Mouse (Mus musculus) bone marrow, adult 2 months (tissue): ENCODE measurements at regions not wholly inside any gene's neighbourhood (a gene's known extent, or its start where the extent isn't known, plus 50 kb on each side); places are given as distances from the start of the nearest gene placed in this dataset.

Experiments used
- H3K27ac ChIP-seq: fragments of 200-500 bp; 2 replicates; pipeline ENCODE4 v1.5.1; 2012; ENCODE audit warnings: low read depth, mild to moderate bottlenecking, control low read depth, inconsistent platforms, low read length; ENCODE audit not compliant: control insufficient read depth, poor library complexity, insufficient read depth
- H3K4me1 ChIP-seq: fragments of 200-500 bp; 2 replicates; pipeline ENCODE4 v1.6.1; 2011; ENCODE audit warnings: low read length; ENCODE audit not compliant: control insufficient read depth, insufficient read depth
- H3K4me3 ChIP-seq: fragments of 200-500 bp; replicated peaks from 2 replicates; pipeline ENCODE3; 2011; ENCODE audit warnings: mild to moderate bottlenecking, low read depth, low read length, control low read depth; ENCODE audit not compliant: control insufficient read depth
- CTCF ChIP-seq: fragments of 200-500 bp; IDR thresholded peaks from 2 replicates; pipeline ENCODE4 v1.5.1; 2011; ENCODE audit warnings: low read length, control low read depth; ENCODE audit not compliant: control insufficient read depth, insufficient read depth
- POLR2A ChIP-seq: fragments of 200-500 bp; IDR thresholded peaks from 2 replicates; pipeline ENCODE4 v1.6.1; 2011; ENCODE audit warnings: low read depth, mild to moderate bottlenecking, control low read depth, low read length, borderline replicate concordance; ENCODE audit not compliant: control insufficient read depth
- WGBS: fragments of 180-500 bp; shearing (Covaris S2); methylation state at CpG from one replicate; pipeline ENCODE4 v1.1.7; 2018; 5-methylcytosine and 5-hydroxymethylcytosine counted together

DNA sequence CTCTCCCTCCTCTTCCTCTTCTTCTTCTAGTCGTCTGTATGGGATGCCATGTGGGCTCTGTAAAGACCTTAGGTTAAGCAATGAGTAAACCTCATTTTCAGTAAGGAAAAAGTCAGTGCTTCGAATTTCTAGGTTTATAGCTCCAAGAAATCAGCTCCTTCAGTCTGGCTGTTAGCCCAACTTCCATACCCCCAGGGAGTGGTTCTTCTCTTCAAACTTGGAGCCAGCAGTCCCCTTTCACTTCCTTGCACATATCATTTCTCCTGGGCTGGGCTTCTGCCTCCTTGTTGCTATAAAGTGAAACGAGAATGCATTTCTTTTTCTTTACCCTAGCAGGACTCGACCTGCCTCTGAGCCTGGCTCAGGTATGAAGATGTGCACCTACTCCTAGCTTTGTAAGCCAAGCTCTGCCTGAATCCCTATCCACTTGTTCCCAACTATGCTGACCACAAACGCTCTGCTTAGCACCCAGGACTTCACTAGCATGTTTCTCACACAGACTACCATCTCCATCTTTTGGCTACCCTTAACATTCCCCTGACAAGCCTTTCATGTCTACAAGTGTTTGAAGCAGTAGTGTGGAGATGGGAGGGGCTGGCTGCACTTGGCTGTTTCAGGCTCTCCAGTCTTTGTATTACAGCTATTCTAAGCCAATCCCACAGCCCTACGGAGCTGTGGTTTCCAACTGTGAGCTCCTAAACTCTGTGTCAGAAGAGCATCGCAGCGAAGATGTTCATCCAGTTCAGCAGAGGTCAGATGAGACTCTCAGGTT, 243.8 kb upstream of the Tprg start:
- Histone ChIP-seq H3K27ac (no peak overlapping the region), H3K4me3 (no peak overlapping the region), H3K4me1 (peaks cover 1% of the 10 kb centered on the region; the same call in 1 of the 2 replicates)
- TF ChIP-seq POLR2A (no peak), CTCF (no peak)
- WGBS = 43% methylated on average over 8 of the region's 8 CpGs

DNA sequence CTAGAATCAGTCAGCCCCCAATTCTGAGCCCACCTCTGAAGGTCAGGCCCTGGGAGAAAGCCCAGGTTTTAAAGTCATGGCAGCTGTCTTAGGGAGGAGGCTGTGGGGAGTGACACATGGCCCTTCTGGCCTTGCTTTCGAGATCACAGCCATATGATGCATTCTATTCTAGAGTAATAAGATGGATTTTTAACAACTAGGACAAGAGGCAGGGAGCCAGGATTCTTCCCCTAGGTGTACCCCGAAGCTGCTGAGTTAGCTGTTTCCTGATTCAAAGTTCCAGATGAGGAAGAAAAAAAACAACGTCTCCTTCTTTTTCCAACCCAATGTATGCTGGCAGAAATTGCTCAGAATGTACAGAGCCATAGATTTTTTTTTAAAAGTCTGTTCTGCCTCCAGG, 242.0 kb upstream of the Tprg start:
- no peak overlapping the region for H3K4me3 ChIP-seq
- 73% methylated on average over 3 of the region's 3 CpGs for WGBS
- H3K4me1 ChIP-seq = no peaks in the 10 kb centered on the region
- no peak overlapping the region for H3K27ac ChIP-seq
- TF ChIP-seq CTCF (no peak), POLR2A (no peak)

DNA sequence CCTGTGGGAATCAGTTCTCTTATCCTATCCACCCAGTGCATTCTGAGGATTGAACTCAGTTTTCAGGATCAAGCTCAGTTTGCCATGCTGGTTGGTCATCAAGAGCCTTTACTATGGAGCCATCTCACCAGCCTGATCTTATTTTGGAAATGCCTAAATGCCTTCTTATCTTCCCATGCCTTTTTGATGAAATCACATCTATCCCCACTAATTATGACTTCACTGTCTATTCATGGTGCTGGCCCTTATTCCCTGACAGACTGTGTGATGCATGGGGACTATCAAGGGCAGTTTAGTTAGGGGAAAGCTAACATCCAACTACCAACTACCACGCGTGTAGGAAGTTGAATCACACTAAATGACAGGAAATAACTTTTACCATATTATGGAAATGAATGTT, 238.9 kb upstream of the Tprg start:
- WGBS = 82% methylated on average over 2 of the region's 2 CpGs
- H3K4me3 ChIP-seq = no peak overlapping the region
- no peak overlapping the region for H3K27ac ChIP-seq
- TF ChIP-seq CTCF (no peak), POLR2A (no peak)
- peaks cover 3% of the 10 kb centered on the region; the same call in 1 of the 2 replicates for H3K4me1 ChIP-seq

DNA sequence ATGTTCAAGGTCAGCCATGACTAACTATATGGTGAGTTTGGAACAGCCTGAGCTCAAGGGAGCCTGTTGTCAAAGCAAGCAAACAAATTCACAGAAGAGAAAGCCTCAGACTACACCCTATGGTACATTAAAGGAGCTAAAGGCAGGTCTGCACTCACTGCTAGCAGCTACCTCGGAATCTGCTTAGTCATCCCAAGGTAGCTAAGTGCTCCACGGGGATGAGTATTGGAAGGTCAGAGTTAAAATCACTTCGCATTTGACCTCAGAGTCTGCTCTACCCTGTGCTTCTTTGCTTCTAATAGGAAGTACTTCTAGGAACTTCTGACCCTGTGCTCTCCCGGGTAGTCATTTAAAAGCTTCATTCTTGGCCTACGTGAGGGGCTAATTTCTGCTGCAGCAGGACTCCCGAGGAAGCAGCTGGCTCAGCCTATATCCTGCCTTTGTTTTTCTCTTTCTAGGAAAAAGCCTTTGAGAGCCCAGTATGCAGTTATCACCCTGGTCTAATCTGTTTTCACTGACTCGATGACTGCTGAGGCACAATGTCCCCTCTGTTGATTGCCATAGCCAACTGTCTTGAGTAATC, 236.6 kb upstream of the Tprg start:
- no peak overlapping the region for H3K4me3 ChIP-seq
- H3K4me1 ChIP-seq = peaks cover 6% of the 10 kb centered on the region; the same call in 1 of the 2 replicates
- no peak for TF ChIP-seq CTCF
- no peak for TF ChIP-seq POLR2A
- 22% methylated on average over 7 of the region's 7 CpGs for WGBS
- H3K27ac ChIP-seq = no peak overlapping the region

DNA sequence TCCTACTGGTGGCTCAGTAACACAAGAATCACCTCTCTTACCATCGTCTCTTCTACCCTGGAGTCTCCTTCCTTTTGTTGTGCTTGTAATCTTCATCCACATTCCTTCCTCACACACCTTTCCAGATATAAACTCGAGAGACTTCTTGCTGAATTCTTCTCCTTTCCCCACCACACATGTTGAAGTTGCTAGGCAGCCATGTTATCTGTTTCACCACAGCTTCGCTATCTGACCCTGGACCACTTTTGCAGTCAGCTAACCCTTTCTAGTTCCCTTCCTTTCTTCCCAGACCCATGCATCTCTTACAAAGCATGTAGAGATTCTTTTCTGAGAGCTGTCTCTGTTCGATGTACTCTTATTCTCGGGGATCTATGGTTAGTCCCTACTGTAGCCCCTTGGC, 235.6 kb upstream of the Tprg start:
- Histone ChIP-seq H3K27ac (no peak overlapping the region), H3K4me1 (peaks cover 6% of the 10 kb centered on the region; the same call in 1 of the 2 replicates), H3K4me3 (no peak overlapping the region)
- TF ChIP-seq CTCF = no peak
- no peak for TF ChIP-seq POLR2A
- WGBS = 64% methylated on average over 5 of the region's 5 CpGs

DNA sequence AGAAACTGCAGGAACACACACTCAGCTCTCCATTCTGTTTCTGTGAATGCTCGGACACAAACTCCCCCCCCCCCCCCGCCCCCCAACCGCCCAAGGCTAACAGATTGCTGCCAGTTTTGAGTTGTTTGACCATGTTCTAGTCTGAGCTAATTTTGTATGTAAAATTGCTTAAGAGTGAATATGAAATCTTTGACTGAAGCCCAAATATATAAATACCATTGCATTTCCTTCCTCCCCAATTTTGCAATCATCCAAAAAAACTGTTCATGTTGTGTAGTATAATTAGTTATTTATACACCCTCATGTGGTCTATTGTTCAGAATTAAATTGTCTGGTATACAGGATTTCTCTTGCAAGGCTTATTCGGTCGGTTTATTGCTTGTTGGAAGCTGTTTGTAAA, 234.2 kb upstream of the Tprg start:
- 9% methylated on average over 5 of the region's 5 CpGs for WGBS
- Histone ChIP-seq H3K4me1 (peaks cover 6% of the 10 kb centered on the region; the same call in 1 of the 2 replicates), H3K4me3 (no peak overlapping the region), H3K27ac (peak overlapping the region; percentile 23; the same call in 1 of the 2 replicates)
- TF ChIP-seq POLR2A (no peak), CTCF (no peak)

DNA sequence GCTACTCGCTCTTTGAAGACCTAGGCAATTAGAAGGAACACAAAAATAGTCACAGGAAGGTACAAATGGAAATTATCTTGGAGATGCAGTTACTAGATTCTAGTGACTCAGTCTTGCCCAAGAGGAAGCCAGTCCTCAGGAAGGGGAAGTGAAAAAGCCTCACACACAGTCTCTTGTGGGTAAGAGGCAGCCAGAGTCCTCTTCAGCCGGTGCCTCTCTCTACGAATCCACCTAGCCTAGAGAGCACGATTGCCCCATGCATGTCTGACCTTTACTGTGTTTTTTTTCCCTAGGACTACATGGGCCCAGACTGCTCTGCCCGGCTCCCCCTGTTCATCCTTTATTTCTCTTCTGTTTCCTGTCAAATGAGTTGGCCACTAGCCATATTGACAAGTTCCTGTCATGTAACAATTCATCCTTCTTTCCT, 233.7 kb upstream of the Tprg start:
- Histone ChIP-seq H3K4me1 (peaks cover 6% of the 10 kb centered on the region; the same call in 1 of the 2 replicates), H3K4me3 (no peak overlapping the region), H3K27ac (peak overlapping the region; percentile 65; the same call in 1 of the 2 replicates)
- WGBS = 0% methylated on average over 5 of the region's 5 CpGs
- TF ChIP-seq CTCF = no peak

DNA sequence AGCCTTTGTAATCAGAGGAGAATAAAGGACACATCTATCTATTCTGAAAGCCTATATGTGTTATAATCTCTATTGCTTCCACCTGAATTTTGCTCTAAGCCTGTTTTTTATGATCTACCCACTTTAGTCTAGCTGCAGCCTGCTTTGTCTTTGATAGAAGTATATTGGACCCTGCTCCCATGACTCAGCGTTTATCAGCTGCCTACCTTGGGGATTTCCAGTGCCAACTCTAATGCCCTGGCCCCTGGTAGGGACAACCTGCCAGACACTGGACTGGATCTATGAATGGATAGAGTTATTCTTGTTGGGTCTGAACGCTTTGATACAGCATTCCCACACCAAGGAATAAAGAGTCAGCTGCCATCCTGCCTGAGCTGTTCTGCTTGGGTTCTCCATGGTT, 232.3 kb upstream of the Tprg start:
- H3K4me1 ChIP-seq = peaks cover 9% of the 10 kb centered on the region; the same call in 1 of the 2 replicates

DNA sequence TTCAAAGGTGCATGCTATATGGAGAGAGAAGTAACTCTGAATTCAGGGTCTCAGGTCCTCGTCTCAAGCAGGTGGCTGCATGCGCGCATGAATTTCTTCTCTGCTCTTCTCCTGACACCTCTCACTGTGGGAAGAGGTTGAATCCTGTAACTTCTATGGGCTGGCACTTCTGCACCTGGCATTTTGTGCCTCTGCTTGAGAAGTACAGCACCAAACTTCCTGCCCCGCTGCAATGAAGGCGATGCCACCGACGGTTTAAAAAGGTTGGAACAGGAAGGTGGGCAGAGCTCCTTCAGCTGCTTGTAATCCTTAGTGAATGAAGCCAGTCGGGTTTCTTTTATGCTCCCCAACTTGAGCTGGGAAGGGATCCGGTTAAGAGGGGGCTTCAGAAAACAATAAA, 231.2 kb upstream of the Tprg start:
- peaks cover 9% of the 10 kb centered on the region; the same call in 1 of the 2 replicates for H3K4me1 ChIP-seq
- no peak overlapping the region for H3K27ac ChIP-seq
- 46% methylated on average over 9 of the region's 9 CpGs for WGBS

More for the DNA sequence above, 232.3 kb upstream of the Tprg start:
- 80% methylated on average over 2 of the region's 2 CpGs for WGBS
- no peak for TF ChIP-seq CTCF
- no peak for TF ChIP-seq POLR2A
- H3K4me3 ChIP-seq = no peak overlapping the region
- H3K27ac ChIP-seq = no peak overlapping the region

More for the DNA sequence above, 231.2 kb upstream of the Tprg start:
- H3K4me3 ChIP-seq = no peak overlapping the region
- TF ChIP-seq CTCF (no peak), POLR2A (no peak)
